Mouse (Mus musculus): ENCODE results near the gene Cyp4b1. TPM values are rescaled to one million over a fixed set of nuclear protein-coding genes. Genes with fewer than 3 reads are reported as not detected.
"Not testable (repeated sequence)": the region's sequence is repeated elsewhere in the genome, so short reads cannot be mapped to it uniquely, and the experiment has no call there.

Cyp4b1 gene
- 27.5 and 32.9 TPM in 2 replicates for polyA plus RNA-seq (2015; fragmentation: Nextera tagmentation; extraction: Ambion mirVana)

- Histone ChIP-seq H3K9ac (ENCODE audit: low read length) (no peak within 1 kb of the TSS), H3K4me2 (ENCODE audit: low read depth, low read length) (no peak within 1 kb of the TSS; the same call in 1 of the 2 replicates), H3K27me3 (ENCODE audit: control insufficient read depth, insufficient read depth, low read depth, low read length) (no peaks in the 10 kb centered on the region), H3K4me3 (ENCODE audit: low read length) (no peak within 1 kb of the TSS), H3K4me1 (replicated peaks; ENCODE audit: control insufficient read depth, insufficient read depth, low read length) (no peaks in the 10 kb centered on the region), H3K27ac (ENCODE audit: low read length) (no peak within 1 kb of the TSS), H3K36me3 (ENCODE audit: control insufficient read depth, insufficient read depth, low read length) (no peaks in the 10 kb centered on the region), H3K9me3 (ENCODE audit: control insufficient read depth, low read length) (no peaks in the 10 kb centered on the region)
- 60% methylated on average over 9 of the region's 9 CpGs for WGBS
- ATAC-seq (ENCODE audit: low read depth) = peak; percentile 67
Observed at GRCm38 (mm10) chr4:115647580-115647979, at the start of gene Cyp4b1. Cyp4b1 (minus strand) TSS chr4:115647723.

GRCm38 (mm10) chr4:115686299-115686698 lies 38.8 kb upstream of the Cyp4b1 start:
- ATAC-seq (ENCODE audit: low read depth) = no peak
- no peak overlapping the region for H3K27ac ChIP-seq (ENCODE audit: low read length)
- H3K36me3 ChIP-seq (ENCODE audit: control insufficient read depth, insufficient read depth, low read length) = no peaks in the 10 kb centered on the region
- no peaks in the 10 kb centered on the region for H3K27me3 ChIP-seq (ENCODE audit: control insufficient read depth, insufficient read depth, low read depth, low read length)
- WGBS = 61% methylated on average over 4 of the region's 4 CpGs
- H3K9ac ChIP-seq (ENCODE audit: low read length) = no peak overlapping the region
- H3K4me2 ChIP-seq (ENCODE audit: low read depth, low read length) = no peak overlapping the region
- no peaks in the 10 kb centered on the region for H3K4me1 ChIP-seq (replicated peaks; ENCODE audit: control insufficient read depth, insufficient read depth, low read length)
- H3K4me3 ChIP-seq (ENCODE audit: low read length) = no peak overlapping the region
- no peaks in the 10 kb centered on the region for H3K9me3 ChIP-seq (ENCODE audit: control insufficient read depth, low read length)

GRCm38 (mm10) chr4:115659190-115659589 lies 11.7 kb upstream of the Cyp4b1 start:
- ATAC-seq (ENCODE audit: low read depth) = no peak
- H3K4me1 ChIP-seq (replicated peaks; ENCODE audit: control insufficient read depth, insufficient read depth, low read length) = 0 out of 2 replicates have a peak, but pooled peaks cover 2% of the 10 kb centered on the region
- H3K27me3 ChIP-seq (ENCODE audit: control insufficient read depth, insufficient read depth, low read depth, low read length) = no peaks in the 10 kb centered on the region
- no peaks in the 10 kb centered on the region for H3K36me3 ChIP-seq (ENCODE audit: control insufficient read depth, insufficient read depth, low read length)
- H3K9ac ChIP-seq (ENCODE audit: low read length) = no peak overlapping the region
- no peak overlapping the region for H3K4me3 ChIP-seq (ENCODE audit: low read length)
- H3K9me3 ChIP-seq (ENCODE audit: control insufficient read depth, low read length) = no peaks in the 10 kb centered on the region
- H3K4me2 ChIP-seq (ENCODE audit: low read depth, low read length) = no peak overlapping the region
- no peak overlapping the region for H3K27ac ChIP-seq (ENCODE audit: low read length)

GRCm38 (mm10) chr4:115657867-115658249 lies 10.3 kb upstream of the Cyp4b1 start:
- Histone ChIP-seq H3K27me3 (ENCODE audit: control insufficient read depth, insufficient read depth, low read depth, low read length) (no peaks in the 10 kb centered on the region), H3K4me1 (replicated peaks; ENCODE audit: control insufficient read depth, insufficient read depth, low read length) (0 out of 2 replicates have a peak, but pooled peaks cover 2% of the 10 kb centered on the region), H3K9me3 (ENCODE audit: control insufficient read depth, low read length) (no peaks in the 10 kb centered on the region), H3K4me3 (ENCODE audit: low read length) (no peak overlapping the region), H3K4me2 (ENCODE audit: low read depth, low read length) (no peak overlapping the region), H3K9ac (ENCODE audit: low read length) (no peak overlapping the region), H3K36me3 (ENCODE audit: control insufficient read depth, insufficient read depth, low read length) (no peaks in the 10 kb centered on the region), H3K27ac (ENCODE audit: low read length) (no peak overlapping the region)
- ATAC-seq (ENCODE audit: low read depth) = no peak

GRCm38 (mm10) chr4:115657104-115657866 lies 9.8 kb upstream of the Cyp4b1 start:
- peak overlapping the region; percentile 41 for H3K27ac ChIP-seq (ENCODE audit: low read length)

GRCm38 (mm10) chr4:115656535-115656922 lies 9.0 kb upstream of the Cyp4b1 start:
- H3K4me1 ChIP-seq (replicated peaks; ENCODE audit: control insufficient read depth, insufficient read depth, low read length); ATAC-seq (ENCODE audit: low read depth); H3K4me3 ChIP-seq (ENCODE audit: low read length); H3K36me3 ChIP-seq (ENCODE audit: control insufficient read depth, insufficient read depth, low read length); H3K9me3 ChIP-seq (ENCODE audit: control insufficient read depth, low read length); H3K4me2 ChIP-seq (ENCODE audit: low read depth, low read length); H3K9ac ChIP-seq (ENCODE audit: low read length); H3K27ac ChIP-seq (ENCODE audit: low read length); H3K27me3 ChIP-seq (ENCODE audit: control insufficient read depth, insufficient read depth, low read depth, low read length): not testable (repeated sequence)
- 87% methylated on average over 1 of the region's 1 CpGs for WGBS

More at GRCm38 (mm10) chr4:115657104-115657866, 9.8 kb upstream of the Cyp4b1 start:
- ATAC-seq (ENCODE audit: low read depth) = peak; percentile 70
- Histone ChIP-seq H3K4me2 (ENCODE audit: low read depth, low read length) (peak overlapping the region; percentile 77), H3K9me3 (ENCODE audit: control insufficient read depth, low read length) (no peaks in the 10 kb centered on the region), H3K27me3 (ENCODE audit: control insufficient read depth, insufficient read depth, low read depth, low read length) (no peaks in the 10 kb centered on the region), H3K4me3 (ENCODE audit: low read length) (peak overlapping the region; percentile 48), H3K36me3 (ENCODE audit: control insufficient read depth, insufficient read depth, low read length) (no peaks in the 10 kb centered on the region), H3K4me1 (replicated peaks; ENCODE audit: control insufficient read depth, insufficient read depth, low read length) (0 out of 2 replicates have a peak, but pooled peaks cover 2% of the 10 kb centered on the region), H3K9ac (ENCODE audit: low read length) (peak overlapping the region; percentile 57)
- 1% methylated on average over 33 of the region's 34 CpGs for WGBS

GRCm38 (mm10) chr4:115655841-115656534 lies 8.5 kb upstream of the Cyp4b1 start:
- not testable (repeated sequence) for H3K27ac ChIP-seq (ENCODE audit: low read length); H3K36me3 ChIP-seq (ENCODE audit: control insufficient read depth, insufficient read depth, low read length); H3K9me3 ChIP-seq (ENCODE audit: control insufficient read depth, low read length); H3K9ac ChIP-seq (ENCODE audit: low read length); ATAC-seq (ENCODE audit: low read depth); H3K4me3 ChIP-seq (ENCODE audit: low read length); H3K4me2 ChIP-seq (ENCODE audit: low read depth, low read length); H3K27me3 ChIP-seq (ENCODE audit: control insufficient read depth, insufficient read depth, low read depth, low read length); H3K4me1 ChIP-seq (replicated peaks; ENCODE audit: control insufficient read depth, insufficient read depth, low read length)
- WGBS = 75% methylated on average over 7 of the region's 7 CpGs

- ATAC-seq (ENCODE audit: low read depth) = no peak
- 77% methylated on average over 5 of the region's 5 CpGs for WGBS
- H3K9ac ChIP-seq (ENCODE audit: low read length) = no peak overlapping the region
- H3K4me3 ChIP-seq (ENCODE audit: low read length) = no peak overlapping the region
- no peaks in the 10 kb centered on the region for H3K4me1 ChIP-seq (replicated peaks; ENCODE audit: control insufficient read depth, insufficient read depth, low read length)
- no peak overlapping the region for H3K27ac ChIP-seq (ENCODE audit: low read length)
- no peaks in the 10 kb centered on the region for H3K27me3 ChIP-seq (ENCODE audit: control insufficient read depth, insufficient read depth, low read depth, low read length)
- H3K9me3 ChIP-seq (ENCODE audit: control insufficient read depth, low read length) = no peaks in the 10 kb centered on the region
- no peak overlapping the region for H3K4me2 ChIP-seq (ENCODE audit: low read depth, low read length)
- no peaks in the 10 kb centered on the region for H3K36me3 ChIP-seq (ENCODE audit: control insufficient read depth, insufficient read depth, low read length)
Observed at GRCm38 (mm10) chr4:115650866-115651265, 3.3 kb upstream of the Cyp4b1 start.

- H3K27ac ChIP-seq (ENCODE audit: low read length) = no peak overlapping the region
- no peak for ATAC-seq (ENCODE audit: low read depth)
- no peaks in the 10 kb centered on the region for H3K9me3 ChIP-seq (ENCODE audit: control insufficient read depth, low read length)
- no peaks in the 10 kb centered on the region for H3K27me3 ChIP-seq (ENCODE audit: control insufficient read depth, insufficient read depth, low read depth, low read length)
- no peaks in the 10 kb centered on the region for H3K4me1 ChIP-seq (replicated peaks; ENCODE audit: control insufficient read depth, insufficient read depth, low read length)
- no peak overlapping the region for H3K4me3 ChIP-seq (ENCODE audit: low read length)
- no peaks in the 10 kb centered on the region for H3K36me3 ChIP-seq (ENCODE audit: control insufficient read depth, insufficient read depth, low read length)
- H3K9ac ChIP-seq (ENCODE audit: low read length) = no peak overlapping the region
- H3K4me2 ChIP-seq (ENCODE audit: low read depth, low read length) = no peak overlapping the region
Observed at GRCm38 (mm10) chr4:115649344-115649743, 1.8 kb upstream of the Cyp4b1 start.

Measured in lung, embryonic 16.5 days (tissue).